Mouse (Mus musculus) hematopoietic stem cell, adult 5-6 weeks (primary cell): ENCODE results near the gene Amhr2. TPM values are rescaled to one million over a fixed set of nuclear protein-coding genes. Genes with fewer than 3 reads are reported as not detected.
A peak's percentile ranks its signal among the peaks of the same experiment; 100 is the strongest.

Experiments used
- ATAC-seq, 2 experiments: fragments of 125-278 bp in 1 of 2; replicated peaks in 1 of 2; 2 replicates each; pipeline ENCODE4 v1.8.0; 2016 to 2017; ENCODE audit warnings: inconsistent platforms in 2 of 2, mild to moderate bottlenecking in 2 of 2, moderate number of reproducible peaks in 2 of 2, low read depth in 1 of 2, moderate TSS enrichment in 1 of 2; ENCODE audit not compliant: low FRiP score in 2 of 2, poor library complexity in 2 of 2, severe bottlenecking in 2 of 2, insufficient read depth in 1 of 2, low TSS enrichment in 1 of 2
- total RNA-seq: library from RNA; stranded (forward); fragments of 172-1452, 232-1000 nt; gene quantifications from 2 replicates; pipeline ENCODE4 v1.2.3, GENCODE M21; 2017

Gene Amhr2
- total RNA-seq, 1 experiment from 2014 or later = not detected

DNA sequence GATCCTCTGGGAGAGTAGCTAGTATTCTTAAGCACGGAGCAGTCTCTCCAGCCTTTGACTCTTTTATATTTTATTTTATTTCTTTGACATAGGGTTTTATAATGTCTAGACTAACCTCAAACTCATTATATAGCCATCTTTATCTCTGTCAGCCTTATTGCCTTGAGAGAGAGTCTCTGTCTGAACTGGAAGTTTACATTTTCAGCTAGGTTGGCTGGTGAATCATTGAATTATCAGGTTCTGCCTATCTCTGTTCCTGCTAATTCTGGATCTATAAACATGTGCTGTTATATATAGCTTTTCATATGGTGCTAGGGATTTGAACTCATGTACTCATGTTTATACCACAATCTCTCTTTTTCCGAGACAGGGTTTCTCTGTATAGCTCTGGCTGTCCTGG lies 27.6 kb upstream of the Amhr2 start:
- ATAC-seq = no peak

DNA sequence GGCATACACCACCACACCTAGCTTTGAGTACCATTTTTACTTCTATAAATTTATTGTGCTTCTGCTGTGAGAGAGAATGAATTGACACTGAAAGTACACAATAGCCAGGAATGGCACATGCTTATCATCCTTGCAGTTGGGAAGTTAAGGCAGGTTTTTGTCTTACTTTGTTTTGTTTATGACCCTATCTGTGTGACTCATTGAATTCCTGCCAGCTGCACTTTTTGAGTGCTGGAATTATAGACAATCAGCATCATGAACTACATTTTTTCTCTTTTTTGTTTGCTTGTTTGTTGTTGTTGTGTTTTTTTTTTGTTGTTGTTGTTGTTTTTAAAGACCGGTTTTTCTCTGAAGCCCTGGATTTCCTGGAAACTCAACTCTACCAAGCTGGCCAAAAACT lies 24.2 kb upstream of the Amhr2 start:
- ATAC-seq = no peak

DNA sequence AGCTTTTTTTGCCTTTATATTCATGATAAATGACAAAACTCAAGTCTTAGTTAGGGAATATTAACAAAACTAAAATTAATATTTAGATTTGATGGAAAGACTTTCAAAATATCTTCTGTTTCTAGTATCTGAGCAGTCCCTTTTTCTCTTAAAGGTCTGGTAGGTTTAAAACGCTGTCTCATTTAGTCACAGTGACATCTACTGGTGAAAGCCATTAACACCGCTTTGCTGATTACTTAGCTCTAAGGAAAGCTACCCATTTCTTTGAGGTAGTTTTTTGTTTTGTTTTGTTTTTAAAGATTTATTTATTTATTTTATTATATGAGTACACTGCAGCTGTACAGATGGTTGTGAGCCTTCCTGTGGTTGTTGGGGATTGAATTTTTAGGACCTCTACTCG lies 23.7 kb upstream of the Amhr2 start:
- ATAC-seq = peak in 1 of 2 experiments; percentile 73; a peak in 2 of 4 replicates

DNA sequence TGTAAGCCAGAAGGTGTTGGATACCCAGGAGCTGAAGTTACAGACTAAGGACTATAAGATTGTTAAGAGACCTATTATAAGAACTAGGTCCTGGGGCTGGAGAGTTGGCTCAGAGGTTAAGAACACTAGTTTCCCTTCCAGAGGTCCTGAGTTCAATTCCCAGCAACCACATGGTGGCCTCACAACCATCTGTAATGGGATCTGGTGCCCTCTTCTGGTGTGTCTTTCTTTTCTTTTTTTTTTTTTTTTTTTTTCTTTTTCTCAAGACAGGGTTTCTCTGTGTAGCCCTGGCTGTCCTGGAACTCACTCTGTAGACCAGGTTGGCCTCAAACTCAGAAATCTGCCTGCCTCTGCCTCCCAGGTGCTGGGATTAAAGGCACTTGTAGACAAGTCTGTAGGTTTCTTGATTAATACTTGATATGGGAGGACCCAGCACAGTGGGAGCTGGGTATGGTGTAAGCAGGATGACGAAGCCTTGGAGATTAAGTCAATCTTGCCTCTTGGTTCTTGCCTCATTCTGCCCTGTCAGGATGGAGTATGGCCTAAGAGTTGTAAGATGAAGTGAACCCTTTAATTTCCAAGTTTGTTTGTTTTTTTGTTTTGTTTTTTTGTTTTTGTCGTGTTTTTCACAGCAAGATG lies 21.4 kb upstream of the Amhr2 start:
- ATAC-seq = no peak

DNA sequence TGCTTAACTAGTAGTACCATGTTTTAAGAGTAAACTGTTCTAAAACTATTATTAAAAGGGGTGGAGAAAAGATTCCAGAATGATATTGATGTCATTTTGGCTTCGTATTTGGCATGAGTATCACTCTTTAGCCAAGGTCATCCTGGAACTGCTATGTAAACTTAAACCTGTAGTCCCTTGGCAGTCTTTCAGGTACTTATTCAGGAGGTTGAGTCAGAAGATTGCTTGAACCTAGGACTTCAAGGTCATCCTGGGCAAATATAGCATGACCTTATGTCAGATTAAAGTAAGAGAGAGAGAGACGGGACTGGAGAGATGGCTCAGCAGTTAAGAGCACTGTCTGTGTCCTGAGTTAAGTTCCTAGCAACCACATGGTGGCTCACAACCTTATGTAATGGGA lies 20.5 kb upstream of the Amhr2 start:
- ATAC-seq = no peak

DNA sequence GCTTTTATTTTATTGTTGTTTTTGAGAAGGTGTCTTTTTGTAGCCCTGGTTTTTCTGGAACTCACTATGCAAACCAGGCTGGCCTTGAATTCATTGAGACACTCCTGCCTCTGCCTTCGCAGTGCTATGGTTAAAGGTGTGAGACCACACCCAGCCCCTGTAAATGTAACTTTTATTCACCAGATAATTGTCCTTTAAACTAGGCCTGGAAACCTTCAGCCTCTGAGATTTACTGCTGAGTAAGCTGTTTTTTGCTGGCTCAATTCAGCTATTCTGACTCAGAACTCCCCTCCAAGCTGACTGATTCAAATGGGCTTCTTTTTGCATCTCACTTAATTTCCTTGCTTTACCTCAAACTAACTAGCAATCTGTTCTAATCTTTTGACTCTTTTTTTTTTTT lies 18.2 kb upstream of the Amhr2 start:
- ATAC-seq = no peak

DNA sequence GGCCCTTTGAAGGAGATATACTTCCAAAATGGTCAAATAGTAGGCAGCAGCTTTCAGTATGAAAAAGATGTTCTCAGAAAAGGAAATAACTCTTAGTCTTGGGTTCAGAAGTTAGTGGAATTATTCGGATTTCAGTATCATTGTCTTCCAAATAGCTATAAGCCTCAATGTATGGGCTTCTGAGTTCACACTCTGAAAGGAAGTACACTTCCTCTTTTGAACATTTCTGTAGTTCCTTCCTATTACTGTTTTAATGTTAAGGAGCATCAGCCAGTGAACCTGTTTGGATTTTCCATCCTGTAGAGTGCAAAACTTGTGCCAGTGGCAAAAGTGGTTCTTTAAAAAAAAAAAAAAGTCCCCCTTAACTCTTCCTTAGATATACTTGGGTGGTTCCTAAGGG lies 13.1 kb upstream of the Amhr2 start:
- ATAC-seq = no peak

DNA sequence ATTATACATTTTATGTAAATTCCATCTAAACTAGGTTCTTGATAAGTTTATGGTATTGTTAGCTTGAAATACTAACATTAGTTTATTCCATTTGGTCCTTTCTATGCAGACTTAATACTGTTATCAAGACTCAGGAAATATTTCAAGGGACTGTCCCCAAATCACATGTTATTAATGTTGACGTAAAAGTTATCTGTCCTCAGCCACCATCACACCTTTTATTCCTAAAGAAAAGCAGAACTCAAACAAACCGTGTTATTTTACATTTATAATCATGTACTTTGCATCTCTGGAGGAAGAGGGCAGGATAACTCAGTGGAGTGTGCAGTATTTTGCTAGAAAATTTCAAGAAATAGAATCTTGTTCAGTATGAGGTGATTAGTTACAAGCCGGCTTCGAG lies 12.0 kb upstream of the Amhr2 start:
- no peak for ATAC-seq

DNA sequence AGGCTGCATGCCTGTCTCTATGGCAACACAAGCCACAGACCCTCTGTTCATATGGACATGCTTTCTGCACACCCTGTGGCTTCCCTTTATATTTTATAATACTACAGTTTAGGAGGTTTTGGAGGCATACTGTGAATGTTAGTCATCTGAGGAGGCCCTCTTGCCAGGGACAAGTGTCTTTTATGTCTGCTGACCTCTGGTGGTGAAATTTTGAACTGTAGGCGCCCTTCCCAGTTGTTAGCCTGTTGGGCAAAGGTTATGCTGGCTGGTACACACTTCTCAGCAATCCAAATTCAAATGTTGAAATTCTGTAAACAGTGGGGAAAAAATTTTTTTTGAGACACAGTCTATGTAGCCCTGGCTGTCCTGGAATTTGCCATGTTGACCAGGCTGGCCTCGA lies 2.7 kb upstream of the Amhr2 start:
- ATAC-seq = peak; percentile 71 to 82

DNA sequence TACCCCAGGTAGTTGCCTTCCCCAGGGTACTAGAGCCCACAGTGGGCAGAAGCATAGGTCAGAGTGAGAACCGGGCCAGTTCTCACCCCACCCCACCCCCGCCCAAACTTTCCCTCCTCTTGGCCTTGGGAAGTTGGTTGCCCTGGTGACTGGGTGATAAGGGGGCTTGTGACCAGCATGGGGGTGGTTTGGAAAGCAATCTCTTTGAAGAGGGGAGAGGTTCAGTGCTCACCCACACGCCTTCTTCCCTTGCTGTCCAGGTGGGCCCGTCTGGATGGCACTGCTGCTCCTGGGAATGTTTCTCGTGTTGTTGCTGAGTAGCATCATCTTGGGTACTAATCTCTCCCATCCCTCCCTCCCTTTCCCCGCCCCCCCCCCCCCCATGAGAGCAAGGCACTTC lies 1.3 kb downstream of the Amhr2 start:
- ATAC-seq = no peak

DNA sequence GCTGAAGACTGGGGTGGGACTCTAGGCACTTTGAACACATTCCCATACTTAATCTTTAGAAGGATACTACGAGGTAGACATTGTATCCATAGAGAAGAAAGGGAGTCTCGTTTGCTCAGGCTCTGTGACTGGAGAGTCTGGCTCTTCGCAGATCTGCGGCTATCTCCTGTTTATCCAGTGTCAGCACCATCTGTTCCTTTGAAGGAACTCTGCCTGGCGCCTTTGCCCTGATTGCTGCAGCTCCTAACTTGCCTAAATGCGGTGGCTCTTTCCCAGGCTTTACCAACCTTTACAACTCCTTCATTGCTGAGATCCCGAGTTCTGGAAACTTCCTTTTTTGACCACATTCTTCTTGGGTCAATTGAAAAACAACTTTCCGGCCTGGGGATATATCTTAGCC lies 4.2 kb downstream of the Amhr2 start:
- no peak for ATAC-seq

DNA sequence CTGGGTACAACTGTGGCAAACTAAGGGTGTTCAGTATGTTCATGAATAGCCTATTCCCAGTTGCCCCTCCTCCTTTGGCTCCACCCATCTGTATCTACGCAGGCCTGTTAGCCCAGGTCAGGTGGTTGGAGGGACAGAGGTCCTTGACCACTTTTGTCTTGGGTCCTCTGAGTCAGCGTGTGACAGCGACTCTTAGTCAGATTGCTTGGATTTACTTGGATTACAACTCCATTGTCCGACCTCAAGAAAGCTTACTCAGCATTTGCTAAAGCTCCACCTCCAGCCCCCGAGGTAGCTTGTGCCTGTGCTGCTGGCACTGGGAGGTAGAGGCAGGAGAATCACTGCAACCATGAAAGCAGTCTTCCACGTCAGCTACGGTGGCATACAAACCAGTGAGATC lies 5.8 kb downstream of the Amhr2 start:
- no peak for ATAC-seq

DNA sequence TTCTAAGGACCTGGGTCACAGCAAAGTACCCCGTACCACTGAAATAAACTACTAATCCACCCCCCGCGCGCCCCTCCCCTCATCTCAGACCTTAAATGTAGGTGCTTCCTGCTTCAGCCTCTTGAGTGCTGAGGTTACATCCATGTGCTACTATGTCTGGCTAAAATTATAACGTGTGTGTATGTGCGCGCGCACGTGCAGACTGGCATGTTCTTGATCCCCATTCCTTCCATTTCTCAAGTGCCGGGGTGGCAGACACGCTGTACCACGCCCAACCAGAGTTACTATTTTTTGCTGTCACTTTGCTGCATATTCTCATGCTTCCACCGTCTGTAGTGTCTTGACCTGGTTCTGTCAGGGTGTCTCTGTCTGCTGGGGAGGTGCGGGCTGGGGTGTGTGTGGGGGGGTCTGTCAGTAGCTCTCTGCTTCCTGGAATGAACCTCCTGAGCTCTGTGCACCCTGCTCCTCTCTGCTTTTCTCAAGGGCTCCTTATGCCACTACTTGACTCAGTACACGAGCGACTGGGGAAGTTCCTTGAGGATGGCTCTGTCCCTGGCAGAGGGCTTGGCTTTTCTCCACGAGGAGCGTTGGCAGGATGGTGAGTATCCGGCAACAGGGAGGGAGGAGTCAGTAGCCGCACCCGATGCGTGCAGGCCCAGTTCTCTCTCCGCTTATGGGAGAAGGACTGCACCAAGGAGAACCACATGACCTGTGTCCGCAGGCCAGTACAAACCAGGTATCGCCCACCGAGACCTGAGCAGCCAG lies 6.7 kb downstream of the Amhr2 start:
- ATAC-seq = no peak

DNA sequence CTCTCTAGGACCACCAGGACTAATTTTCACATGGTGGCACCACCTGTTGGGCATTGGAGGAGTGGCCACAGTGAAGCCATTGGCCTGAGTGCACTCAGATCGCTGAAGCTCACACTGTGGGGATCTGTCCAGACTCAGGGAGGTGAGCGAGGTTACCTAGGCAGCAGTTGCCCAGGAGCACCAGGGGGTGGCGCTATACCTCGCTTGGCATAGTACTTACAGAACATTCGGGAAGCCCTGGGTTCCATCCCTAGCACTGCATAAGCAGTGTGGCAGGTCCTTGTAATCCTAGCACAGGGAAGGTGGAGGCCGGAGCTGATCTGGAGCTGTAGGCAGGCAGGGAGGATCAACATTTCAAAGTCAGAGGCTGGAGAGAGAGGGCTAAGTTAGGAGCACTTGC lies 10.8 kb downstream of the Amhr2 start:
- ATAC-seq = no peak

DNA sequence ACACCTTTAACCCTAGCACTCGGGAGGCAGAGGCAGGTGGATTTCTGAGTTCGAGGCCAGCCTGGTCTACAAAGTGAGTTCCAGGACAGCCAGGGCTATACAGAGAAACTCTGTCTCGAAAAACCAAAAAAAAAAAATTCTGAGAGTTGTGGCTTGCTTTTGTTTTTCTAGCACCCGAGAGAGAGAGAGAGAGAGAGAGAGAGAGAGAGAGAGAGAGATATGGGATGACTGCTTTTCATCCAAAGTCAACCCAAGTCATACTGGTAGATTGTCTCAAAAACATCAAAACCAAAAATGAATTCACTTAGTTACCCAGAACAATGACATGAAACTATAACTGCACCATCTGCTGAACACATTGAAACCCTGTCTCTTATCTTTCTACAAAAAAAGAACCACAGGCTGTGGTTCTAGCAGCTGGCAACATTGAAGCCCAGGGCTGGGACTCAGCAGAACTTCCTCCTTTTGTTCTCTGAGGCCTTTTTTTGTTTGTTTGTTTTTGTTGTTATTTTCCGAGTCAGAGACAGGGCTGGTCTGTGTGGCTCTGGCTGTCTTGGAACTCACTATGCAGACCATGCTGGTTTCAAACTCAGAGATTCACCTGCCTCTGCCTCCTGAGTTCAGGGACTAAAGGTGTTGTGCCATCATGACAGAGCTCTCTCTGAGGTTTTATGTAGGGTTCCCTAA lies 13.0 kb downstream of the Amhr2 start:
- peak; percentile 51 to 65 for ATAC-seq

DNA sequence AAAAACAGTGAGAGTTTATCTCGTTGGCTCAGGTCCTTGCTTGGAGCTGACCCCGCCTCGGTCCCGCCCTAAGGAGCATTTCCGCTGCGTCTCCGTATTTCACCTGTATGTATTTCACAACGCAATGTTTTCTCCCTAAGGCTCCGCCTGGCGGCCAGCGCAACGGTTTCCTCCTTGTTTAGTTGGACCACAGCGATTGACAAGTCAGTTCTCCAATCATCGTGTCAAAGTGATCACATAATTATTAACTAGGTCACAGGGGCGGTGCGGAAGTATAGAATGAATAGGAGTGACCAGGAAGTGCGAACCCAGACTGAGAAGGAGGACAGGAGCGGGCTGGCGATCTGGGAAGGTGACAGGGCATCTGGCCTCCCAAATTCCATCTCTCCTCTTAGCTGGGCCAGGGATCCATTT lies 13.7 kb downstream of the Amhr2 start, which contains the start of gene Prr13:
Gene Prr13 (plus strand): TSS at position 125 of the 414 bp plus-strand sequence.
- peak; percentile 72 to 87 for ATAC-seq

DNA sequence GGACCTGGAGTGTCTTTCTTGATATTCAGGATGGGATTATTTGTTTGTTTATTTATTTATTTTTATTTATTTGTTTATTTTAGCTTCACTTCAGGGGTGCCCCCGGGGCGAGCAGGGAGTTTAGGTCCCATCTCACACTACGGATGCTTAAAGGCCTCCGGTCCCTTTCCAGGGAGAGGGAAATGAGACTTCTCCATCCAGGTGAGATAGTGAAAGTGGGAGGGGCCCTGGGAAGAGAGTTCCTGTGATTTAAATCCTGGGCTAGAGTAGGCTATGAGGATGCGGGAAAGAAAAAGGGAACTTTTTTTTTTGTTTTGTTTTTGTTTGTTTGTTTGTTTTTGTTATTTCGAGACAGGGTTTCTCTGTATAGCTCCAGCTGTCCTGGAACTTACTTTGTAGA lies 14.2 kb downstream of the Amhr2 start:
- ATAC-seq = no peak

DNA sequence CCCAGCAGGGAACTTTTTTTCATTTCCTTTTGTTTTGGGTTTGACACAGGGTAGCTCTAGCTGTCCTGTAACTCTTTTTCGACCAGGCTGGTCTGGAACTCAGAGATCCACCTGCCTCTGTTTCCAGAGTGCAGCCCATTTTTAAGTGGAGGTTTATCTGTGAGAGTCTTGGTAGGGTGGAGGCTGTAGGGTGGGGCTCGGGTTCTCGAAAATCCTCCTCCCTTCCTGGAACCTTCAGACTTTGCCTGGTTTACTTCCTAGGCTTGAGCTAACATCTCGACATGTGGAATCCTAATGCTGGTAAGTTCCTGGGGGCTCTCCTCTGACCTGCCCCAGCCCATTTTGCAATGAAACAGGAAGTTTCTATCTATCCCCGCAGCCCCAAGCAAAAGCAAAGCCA lies 14.7 kb downstream of the Amhr2 start:
- no peak for ATAC-seq
